Mouse (Mus musculus): ENCODE data around the gene Myf5. TPM values are rescaled to one million over a fixed set of nuclear protein-coding genes. Genes with fewer than 3 reads are reported as not detected.

The Myf5 gene
- total RNA-seq, 2 experiments from 2014 or later: not detected

DNA sequence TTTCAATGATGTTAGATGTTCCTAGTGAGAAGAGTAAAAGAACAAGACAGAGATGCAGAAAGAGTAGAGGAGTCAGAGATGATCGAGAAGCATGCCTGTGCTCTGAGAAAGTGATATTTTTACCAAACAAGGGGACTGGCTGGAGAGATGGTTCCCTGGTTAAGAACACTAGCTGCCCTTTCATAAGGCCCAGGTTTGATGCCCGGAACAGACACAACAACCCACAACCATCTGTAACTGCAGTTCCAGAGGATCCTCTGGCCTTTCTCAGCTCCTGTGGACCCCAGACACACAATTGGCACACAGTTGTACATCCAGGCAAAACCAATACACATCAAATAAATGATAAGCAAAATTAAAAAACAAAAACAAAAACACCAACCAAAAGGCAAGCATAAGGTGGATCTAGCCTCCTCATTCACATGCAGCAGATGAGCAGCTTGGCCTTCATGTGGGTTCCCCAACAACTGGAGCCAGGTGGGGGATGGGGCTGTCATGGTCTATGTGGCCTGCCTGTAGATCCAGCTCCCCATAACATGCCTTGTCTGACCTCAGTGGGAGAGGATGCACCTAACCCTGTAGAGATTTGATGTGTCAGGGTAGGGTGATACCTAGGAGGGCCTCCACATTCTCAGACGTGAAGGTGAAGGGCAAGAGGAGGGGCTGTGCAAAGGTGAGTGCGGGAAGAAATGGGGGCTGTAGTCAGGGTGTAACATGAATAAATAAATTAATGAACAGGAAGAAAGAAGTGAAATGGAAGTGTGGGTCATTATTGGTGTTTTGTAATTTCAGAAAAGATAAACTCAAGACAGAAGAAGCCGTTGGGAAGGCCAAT, 36.2 kb downstream of the Myf5 start:
- no peak for ATAC-seq (replicated peaks; ENCODE audit: low FRiP score, low TSS enrichment, poor library complexity, severe bottlenecking)

DNA sequence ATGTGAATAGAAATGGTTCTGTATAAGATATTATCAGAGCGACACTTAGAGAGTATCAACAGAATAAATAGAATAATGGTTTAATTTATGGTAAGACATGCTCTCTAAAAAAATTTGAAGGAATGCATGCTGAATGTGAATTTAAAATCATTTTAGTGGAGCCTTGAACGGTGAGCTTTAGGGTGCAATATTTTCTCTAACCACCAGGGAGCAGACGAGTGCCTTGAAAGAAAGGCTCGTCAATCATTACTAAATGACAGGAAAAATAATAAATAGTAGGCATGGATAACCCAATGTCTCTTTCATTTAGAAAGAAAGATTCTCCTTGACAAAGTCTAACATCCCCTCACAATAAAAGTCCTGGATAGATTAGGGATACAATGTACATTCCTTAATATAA, 43.2 kb downstream of the Myf5 start:
- ATAC-seq (replicated peaks; ENCODE audit: low FRiP score, low TSS enrichment, poor library complexity, severe bottlenecking): no peak

DNA sequence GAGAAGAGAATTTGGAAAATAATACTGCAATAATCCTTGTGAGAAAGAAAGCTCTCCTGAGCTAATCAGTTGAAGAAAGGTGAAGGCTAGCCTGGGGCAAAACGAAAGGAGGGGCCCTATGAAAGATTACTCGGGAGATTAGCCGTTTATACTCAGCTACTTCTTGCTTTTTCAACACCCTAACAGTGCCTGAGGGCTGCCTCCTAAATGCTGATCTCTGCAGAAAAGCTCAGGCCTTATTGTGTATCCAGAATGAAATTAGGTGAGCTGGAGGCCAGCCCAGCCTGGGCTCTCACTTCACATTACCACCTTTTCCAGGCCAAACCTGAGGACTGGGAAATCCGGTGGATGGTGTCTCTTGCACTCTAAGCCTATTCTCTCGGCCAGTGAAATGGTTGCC, 49.0 kb downstream of the Myf5 start:
- no peak for ATAC-seq (replicated peaks; ENCODE audit: low FRiP score, low TSS enrichment, poor library complexity, severe bottlenecking)

Other genes with a start within 250 kb of the Myf5 start
- not detected in 2 replicates for gene Lin7a, start 214.4 kb downstream of the Myf5 start, total RNA-seq (2014; fragmentation: Nextera tagmentation)
- gene Lin7a, start 214.4 kb downstream of the Myf5 start, total RNA-seq (2017): not detected in 2 replicates
- not detected in 2 replicates for gene Myf6, start 8.6 kb upstream of the Myf5 start, total RNA-seq (2014; fragmentation: Nextera tagmentation)
- gene Myf6, start 8.6 kb upstream of the Myf5 start, total RNA-seq (2017): not detected in 2 replicates
- not detected in 2 replicates for gene Ptprq, start 233.9 kb upstream of the Myf5 start, total RNA-seq (2014; fragmentation: Nextera tagmentation)
- gene Ptprq, start 233.9 kb upstream of the Myf5 start, total RNA-seq (2017): not detected in 2 replicates